Mouse (Mus musculus): ENCODE results near the gene Fuk.

GRCm38 (mm10) chr8:110877862-110878261 lies 24.4 kb downstream of the Fuk start:
- TF ChIP-seq CTCF (IDR thresholded peaks at IDR 0.05; ENCODE audit: low read depth) (no peak), EP300 (IDR thresholded peaks at IDR 0.05; ENCODE audit: low read depth) (no peak)

Measured in liver, postnatal 0 days (tissue).